12 mouse cellular contexts compared by ENCODE assay signal in the genomic region with DNA sequence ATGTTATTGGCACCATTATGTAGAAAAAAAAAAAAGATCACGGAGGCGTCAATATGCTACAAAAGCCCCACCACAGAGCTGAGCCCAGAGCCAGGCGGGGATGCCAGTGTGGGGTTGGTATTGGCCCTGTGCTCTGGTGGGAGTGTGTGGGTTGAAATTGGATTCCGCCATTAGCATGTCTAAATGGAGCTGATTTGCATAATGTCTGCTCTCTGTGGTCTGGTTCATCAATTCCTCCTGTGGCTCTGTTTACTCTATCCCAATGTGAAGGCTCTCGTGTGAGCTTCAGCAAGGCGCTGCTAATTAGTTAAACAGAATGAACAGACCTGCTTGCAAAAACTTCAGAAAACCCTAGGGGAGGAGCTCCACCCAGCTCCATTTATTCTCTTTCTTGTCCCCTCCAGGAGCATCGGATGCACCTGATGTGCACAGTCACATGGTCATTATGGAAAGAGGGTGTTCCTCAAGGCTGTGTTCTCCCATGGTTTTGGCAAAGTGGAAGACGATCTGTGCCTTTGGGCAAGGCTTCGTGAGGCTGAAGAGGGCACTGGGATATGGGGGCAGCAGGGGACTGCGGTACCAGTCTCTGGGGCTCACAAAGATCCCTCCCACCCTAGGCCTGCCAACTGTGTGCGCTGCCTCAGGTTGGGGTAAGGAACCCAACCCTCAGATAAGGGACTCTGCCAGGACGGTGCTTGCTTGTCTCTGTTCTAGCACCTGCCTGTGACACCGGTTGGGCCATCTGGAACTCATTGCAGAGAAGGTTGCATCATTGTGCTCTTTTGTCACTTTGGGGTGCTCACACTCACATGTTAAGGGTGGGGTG. TPM values are rescaled to one million over a fixed set of nuclear protein-coding genes. Genes with fewer than 3 reads are reported as not detected.
DNase-seq lines count a peak whose midpoint lies in the region; ATAC-seq lines count a peak whose summit lies in the region.
"Had no signal": no experiment of that assay in that cellular context is flagged by ENCODE, and none has a peak within 500 bp of the region (broad histone marks: within the 10 kb centered on the region; RNA-seq: fewer than 3 reads in every experiment).

No protein-coding gene starts in this region.

- H3K27ac ChIP-seq in forebrain, embryonic 15.5 days (replicated peaks) = no peak overlapping the region
- H3K27ac ChIP-seq in neural tube, embryonic 15.5 days (replicated peaks) = peak overlapping the region; percentile 72
- H3K27ac ChIP-seq in heart, embryonic 11.5 days (ENCODE audit: low read depth, low read length) = no peak overlapping the region

- no peaks in the 10 kb centered on the region for H3K9me3 ChIP-seq in forebrain, embryonic 15.5 days
- no peaks in the 10 kb centered on the region for H3K9me3 ChIP-seq in neural tube, embryonic 15.5 days (replicated peaks)
- H3K9me3 ChIP-seq in heart, embryonic 11.5 days (replicated peaks; ENCODE audit: control insufficient read depth, low read length) = no peaks in the 10 kb centered on the region

- no peak overlapping the region for H3K4me2 ChIP-seq in forebrain, embryonic 15.5 days (replicated peaks)
- H3K4me2 ChIP-seq in neural tube, embryonic 15.5 days = no peak overlapping the region
- H3K4me2 ChIP-seq in heart, embryonic 11.5 days = no peak overlapping the region

- H3K27me3 ChIP-seq in forebrain, embryonic 15.5 days = peaks cover 6% of the 10 kb centered on the region; the same call in 1 of the 2 replicates
- H3K27me3 ChIP-seq in neural tube, embryonic 15.5 days (replicated peaks) = no peaks in the 10 kb centered on the region
- peaks cover 4% of the 10 kb centered on the region; the same call in 1 of the 2 replicates for H3K27me3 ChIP-seq in heart, embryonic 11.5 days (ENCODE audit: control insufficient read depth, insufficient read depth, low read length)

- ATAC-seq in forebrain, embryonic 15.5 days (replicated peaks) = peak; percentile 86
- peak; percentile 92 for ATAC-seq in neural tube, embryonic 15.5 days (ENCODE audit: low FRiP score)
- no peak for ATAC-seq in heart, embryonic 11.5 days (replicated peaks; ENCODE audit: insufficient number of reproducible peaks, low FRiP score, low TSS enrichment)
- no peak for ATAC-seq in monocyte, adult 5-6 weeks (replicated peaks; ENCODE audit: insufficient number of reproducible peaks, low FRiP score, low TSS enrichment, poor library complexity, severe bottlenecking)

- intact Hi-C loops in left cerebral cortex, postnatal 14 days (cut with DNase I) = no loop called here

- H3K4me3 ChIP-seq in forebrain, embryonic 15.5 days = no peak overlapping the region
- H3K4me3 ChIP-seq in neural tube, embryonic 15.5 days (replicated peaks) = no peak overlapping the region
- no peak overlapping the region for H3K4me3 ChIP-seq in heart, embryonic 11.5 days (ENCODE audit: low read depth, low read length)

- no peak overlapping the region for H3K9ac ChIP-seq in forebrain, embryonic 15.5 days (replicated peaks)
- H3K9ac ChIP-seq in neural tube, embryonic 15.5 days (replicated peaks) = no peak overlapping the region
- H3K9ac ChIP-seq in heart, embryonic 11.5 days (ENCODE audit: low read depth, low read length) = no peak overlapping the region

- WGBS in forebrain, embryonic 15.5 days = 27% methylated on average over 13 of the region's 13 CpGs
- WGBS in neural tube, embryonic 15.5 days = 44% methylated on average over 13 of the region's 13 CpGs
- whole genome bisulfite sequencing in heart, embryonic 11.5 days (ENCODE audit: insufficient replicate concordance) = 77% methylated on average over 13 of the region's 13 CpGs

- H3K4me1 ChIP-seq in forebrain, embryonic 15.5 days = peaks cover 7% of the 10 kb centered on the region; the same call in 1 of the 2 replicates
- H3K4me1 ChIP-seq in neural tube, embryonic 15.5 days = peaks cover 16% of the 10 kb centered on the region
- H3K4me1 ChIP-seq in heart, embryonic 11.5 days (ENCODE audit: control insufficient read depth, insufficient read depth, low read length) = no peaks in the 10 kb centered on the region

- no peaks in the 10 kb centered on the region for H3K36me3 ChIP-seq in forebrain, embryonic 15.5 days
- no peaks in the 10 kb centered on the region for H3K36me3 ChIP-seq in neural tube, embryonic 15.5 days
- H3K36me3 ChIP-seq in heart, embryonic 11.5 days (ENCODE audit: control insufficient read depth, insufficient read depth, low read length) = no peaks in the 10 kb centered on the region

- peak; percentile 31 to 36 for DNase-seq in left cerebral cortex, postnatal 14 days (ENCODE audit: low spot score in 2 of 2)
- no peak for DNase-seq in left cerebral cortex, adult 18-20 months (ENCODE audit: low spot score in 2 of 2)
- DNase-seq in layer of hippocampus, adult 9-10 months (ENCODE audit: low spot score) = peak; percentile 9
- DNase-seq in spleen, postnatal 10 days (ENCODE audit: low spot score in 2 of 2) = no peak
- DNase-seq: kidney, adult 2 months had no signal

RNA-seq across cellular contexts. Expression of a gene that starts 1.8 kb away (rescaled TPM):
- total RNA-seq in left cerebral cortex, postnatal 14 days (2021) = not detected
- not detected for total RNA-seq in left cerebral cortex, adult 18-20 months (2021)
- 1.3 TPM in 1 of 2 replicates, not detected in the other for polyA plus RNA-seq in forebrain, embryonic 15.5 days (2015; fragmentation: Nextera tagmentation; extraction: Ambion mirVana)
- 2.4 and 10.4 TPM in 2 replicates for polyA plus RNA-seq in neural tube, embryonic 15.5 days (2015; fragmentation: Nextera tagmentation; extraction: Ambion mirVana)
- not detected in 2 replicates for polyA plus RNA-seq in heart, embryonic 11.5 days (2014; fragmentation: Nextera tagmentation; extraction: Ambion mirVana)
- not detected in 3 replicates for total RNA-seq in monocyte, adult 5-6 weeks (2017)
- total RNA-seq: left cerebral cortex, postnatal 10 days had no signal
- polyA plus RNA-seq: kidney, adult 2 months had no signal

RNA-seq across cellular contexts. Expression of a gene that starts 22.4 kb away (rescaled TPM):
- total RNA-seq in left cerebral cortex, postnatal 14 days (2021) = 1 to 10 TPM; 3.6 to 4.2 TPM
- total RNA-seq in left cerebral cortex, adult 18-20 months (2021) = 1 to 10 TPM; 1.9 to 4.0 TPM
- polyA plus RNA-seq in forebrain, embryonic 15.5 days (2015; fragmentation: Nextera tagmentation; extraction: Ambion mirVana) = 0.26 and 0.74 TPM in 2 replicates
- polyA plus RNA-seq in neural tube, embryonic 15.5 days (2015; fragmentation: Nextera tagmentation; extraction: Ambion mirVana) = 3.7 and 6.2 TPM in 2 replicates
- polyA plus RNA-seq in heart, embryonic 11.5 days (2014; fragmentation: Nextera tagmentation; extraction: Ambion mirVana) = 1.1 and 1.2 TPM in 2 replicates
- not detected in 3 replicates for total RNA-seq in monocyte, adult 5-6 weeks (2017)

RNA-seq across cellular contexts. Expression of a gene that starts 34.7 kb away (rescaled TPM):
- 10 to 100 TPM in 1 of 2 experiments, 1 to 10 TPM in 1; 5.5 to 10.0 TPM for total RNA-seq in left cerebral cortex, postnatal 14 days (2021)
- total RNA-seq in left cerebral cortex, adult 18-20 months (2021) = 10 to 100 TPM in 1 of 2 experiments, 1 to 10 TPM in 1; 8.2 to 12.9 TPM
- 1.6 and 2.0 TPM in 2 replicates for polyA plus RNA-seq in forebrain, embryonic 15.5 days (2015; fragmentation: Nextera tagmentation; extraction: Ambion mirVana)
- polyA plus RNA-seq in neural tube, embryonic 15.5 days (2015; fragmentation: Nextera tagmentation; extraction: Ambion mirVana) = 1.6 and 2.0 TPM in 2 replicates
- polyA plus RNA-seq in heart, embryonic 11.5 days (2014; fragmentation: Nextera tagmentation; extraction: Ambion mirVana) = 0.49 and 0.56 TPM in 2 replicates
- 2.3 TPM in 1 of 3 replicates, not detected in the others for total RNA-seq in monocyte, adult 5-6 weeks (2017)

RNA-seq across cellular contexts. Expression of a gene that starts 37.6 kb away (rescaled TPM):
- total RNA-seq in left cerebral cortex, postnatal 14 days (2021) = under 1 TPM in 1 of 2 experiments, not detected in 1; 0.17 TPM
- not detected for total RNA-seq in left cerebral cortex, adult 18-20 months (2021)
- 0.17 and 0.24 TPM in 2 replicates for polyA plus RNA-seq in forebrain, embryonic 15.5 days (2015; fragmentation: Nextera tagmentation; extraction: Ambion mirVana)
- 0.15 and 1.1 TPM in 2 replicates for polyA plus RNA-seq in neural tube, embryonic 15.5 days (2015; fragmentation: Nextera tagmentation; extraction: Ambion mirVana)
- not detected in 2 replicates for polyA plus RNA-seq in heart, embryonic 11.5 days (2014; fragmentation: Nextera tagmentation; extraction: Ambion mirVana)
- 0.19 to 3.1 TPM (median 1.2 TPM) in 3 replicates for total RNA-seq in monocyte, adult 5-6 weeks (2017)

RNA-seq across cellular contexts. Expression of a gene that starts 42.5 kb away (rescaled TPM):
- not detected for total RNA-seq in left cerebral cortex, postnatal 14 days (2021)
- total RNA-seq in left cerebral cortex, adult 18-20 months (2021) = not detected
- 1.1 TPM in 2 replicates for polyA plus RNA-seq in forebrain, embryonic 15.5 days (2015; fragmentation: Nextera tagmentation; extraction: Ambion mirVana)
- 0.73 and 1.0 TPM in 2 replicates for polyA plus RNA-seq in neural tube, embryonic 15.5 days (2015; fragmentation: Nextera tagmentation; extraction: Ambion mirVana)
- polyA plus RNA-seq in heart, embryonic 11.5 days (2014; fragmentation: Nextera tagmentation; extraction: Ambion mirVana) = 0.25 and 0.36 TPM in 2 replicates
- total RNA-seq in monocyte, adult 5-6 weeks (2017) = 0.85 to 1.9 TPM in 2 of 3 replicates, not detected in the other
- total RNA-seq: gastrocnemius, adult 18-20 months; left cerebral cortex, postnatal 10 days had no signal
- polyA plus RNA-seq: liver, embryonic 16.5 days had no signal

Comparison
In these comparisons a context has a peak if more than half of its experiments do, and no peak if none do; other contexts are left out.
1. DNase-seq: peak in left cerebral cortex, postnatal 14 days (2 of 2) and layer of hippocampus, adult 9-10 months (single experiment); none in left cerebral cortex, adult 18-20 months (0 of 2) and spleen, postnatal 10 days (0 of 2).
2. ATAC-seq: peak in forebrain, embryonic 15.5 days (single experiment) and neural tube, embryonic 15.5 days (single experiment); none in heart, embryonic 11.5 days (single experiment) and monocyte, adult 5-6 weeks (single experiment).